In the genomic region with DNA sequence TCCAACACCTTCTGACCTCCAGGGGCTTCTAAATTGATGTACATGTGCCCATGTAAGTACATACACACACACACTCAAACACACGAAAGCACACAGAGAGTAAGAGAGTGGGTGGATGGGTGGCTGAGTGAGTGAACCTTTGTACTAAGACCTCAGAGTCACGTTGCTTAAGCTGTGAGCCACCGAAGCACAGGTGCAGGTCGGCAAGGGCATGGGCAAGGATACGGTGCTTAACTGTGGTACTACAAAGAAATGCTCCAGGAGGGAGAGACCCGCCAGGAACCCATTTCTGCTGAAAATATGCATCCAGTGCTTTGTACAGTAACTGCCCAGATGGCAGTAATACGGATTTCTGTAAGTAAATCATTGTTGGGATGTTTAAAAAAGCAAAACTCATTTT, we compare ENCODE assay signal across 18 mouse cellular contexts. TPM values are rescaled to one million over a fixed set of nuclear protein-coding genes. Genes with fewer than 3 reads are reported as not detected.
"Had no signal": no experiment of that assay in that cellular context is flagged by ENCODE, and none has a peak within 500 bp of the region (broad histone marks: within the 10 kb centered on the region; RNA-seq: fewer than 3 reads in every experiment).

No protein-coding gene starts in this region.

- DNase-seq: liver, postnatal 0 days; lung, adult 2 months; lung, postnatal 14 days; lung, postnatal 36 days; right cerebral cortex, postnatal 14 days; thymus, adult 2 months; thymus, postnatal 25 days; thymus, postnatal 4 days had no signal

- H3K4me3 ChIP-seq: lung, embryonic 15.5 days; midbrain, embryonic 12.5 days; midbrain, embryonic 15.5 days; neural tube, embryonic 12.5 days; stomach, embryonic 15.5 days had no signal

- H3K4me1 ChIP-seq: stomach, embryonic 15.5 days had no signal

- ATAC-seq: liver, postnatal 0 days; lung, postnatal 0 days; midbrain, embryonic 15.5 days had no signal

- H3K36me3 ChIP-seq: midbrain, embryonic 15.5 days had no signal

- H3K9me3 ChIP-seq: lung, embryonic 15.5 days; megakaryocyte, embryonic 14.5 days; midbrain, embryonic 12.5 days; midbrain, embryonic 15.5 days; neural tube, embryonic 12.5 days; stomach, embryonic 15.5 days had no signal

- H3K4me2 ChIP-seq: lung, embryonic 15.5 days; midbrain, embryonic 12.5 days; midbrain, embryonic 15.5 days; neural tube, embryonic 12.5 days; stomach, embryonic 15.5 days had no signal

- H3K9ac ChIP-seq: liver, postnatal 0 days; lung, embryonic 15.5 days; midbrain, embryonic 12.5 days; midbrain, embryonic 15.5 days; neural tube, embryonic 12.5 days; stomach, embryonic 15.5 days had no signal

- H3K27ac ChIP-seq: lung, embryonic 15.5 days; macrophage; midbrain, embryonic 12.5 days; midbrain, embryonic 15.5 days; neural tube, embryonic 12.5 days; stomach, embryonic 15.5 days; stomach, postnatal 0 days had no signal

- H3K27me3 ChIP-seq: lung, embryonic 15.5 days; megakaryocyte, embryonic 14.5 days; neural tube, embryonic 12.5 days; stomach, embryonic 15.5 days had no signal

RNA-seq across cellular contexts. Expression of gene Rfx4, which starts 40.2 kb away (rescaled TPM):
- polyA plus RNA-seq: liver, postnatal 0 days; lung, embryonic 15.5 days; lung, postnatal 0 days; macrophage; spleen, adult 2 months; stomach, postnatal 0 days had no signal
